Comparison of ENCODE assay signal across 10 mouse cellular contexts in genomic region chr12:53124131-53124530, GRCm38 (mm10).
A peak's percentile ranks its signal among the peaks of the same experiment; 100 is the strongest.
DNase-seq lines count a peak whose midpoint lies in the region; ATAC-seq and TF ChIP-seq lines count a peak whose summit lies in the region.
"Had no signal": no experiment of that assay in that cellular context is flagged by ENCODE, and none has a peak within 500 bp of the region (broad histone marks: within the 10 kb centered on the region; RNA-seq: fewer than 3 reads in every experiment).

No protein-coding gene starts in this region.

- H3K9ac ChIP-seq in lung, postnatal 0 days (replicated peaks; ENCODE audit: low read depth) = no peak overlapping the region

- no peaks in the 10 kb centered on the region for H3K36me3 ChIP-seq in lung, postnatal 0 days (ENCODE audit: insufficient read depth, low read length)

- H3K4me1 ChIP-seq in lung, postnatal 0 days (ENCODE audit: insufficient read depth, low read depth, low read length) = no peaks in the 10 kb centered on the region
- H3K4me1 ChIP-seq: megakaryocyte, embryonic 14.5 days had no signal

- no peaks in the 10 kb centered on the region for H3K27me3 ChIP-seq in lung, postnatal 0 days (replicated peaks; ENCODE audit: insufficient read depth, low read length)
- H3K27me3 ChIP-seq: megakaryocyte, embryonic 14.5 days had no signal

- no peak overlapping the region for H3K27ac ChIP-seq in lung, postnatal 0 days (ENCODE audit: low read length)

- no peak overlapping the region; the same call in 1 of the 2 replicates for H3K4me2 ChIP-seq in lung, postnatal 0 days (replicated peaks; ENCODE audit: low read depth, low read length)

- no peak for ATAC-seq in lung, postnatal 0 days
- no peak for ATAC-seq in CD4-positive, CD25-positive, alpha-beta regulatory T cell, adult 4 months

- WGBS in lung, postnatal 0 days = 34% methylated on average over 7 of the region's 7 CpGs

- no peaks in the 10 kb centered on the region for H3K9me3 ChIP-seq in lung, postnatal 0 days (ENCODE audit: low read length)

- DNase-seq in left cerebral cortex, adult 11 months (ENCODE audit: low spot score) = peak; percentile 29
- DNase-seq in left cerebral cortex, postnatal 36 days (ENCODE audit: low spot score in 2 of 2) = no peak
- peak; percentile 22 to 26 for DNase-seq in frontal cortex, postnatal 10 days (ENCODE audit: low spot score in 2 of 2)
- peak; percentile 12 to 14 for DNase-seq in kidney, adult 8-10 months
- DNase-seq in lung, postnatal 0 days (ENCODE audit: low spot score) = peak; percentile 58
- no peak for DNase-seq in embryo, embryonic 10 days (ENCODE audit: low spot score)
- no peak for DNase-seq in spleen, adult 18-20 months

- intact Hi-C loops in left cerebral cortex, postnatal 36 days (cut with DNase I) = loop anchor here (5.0 kb wide), 1 partner anchor 82 kb away; no protein-coding TSS in a partner anchor

- TF ChIP-seq CTCF in lung, postnatal 0 days (IDR thresholded peaks at IDR 0.05) = no peak

- no peak for TF ChIP-seq EP300 in lung, postnatal 0 days (IDR thresholded peaks at IDR 0.05)

- 0 out of 2 replicates have a peak overlapping the region, but pooled peaks have one; percentile 5 for H3K4me3 ChIP-seq in lung, postnatal 0 days (ENCODE audit: low read depth, low read length)
- H3K4me3 ChIP-seq: erythroblast, embryonic 14.5 days; megakaryocyte, embryonic 14.5 days had no signal

Comparison
In these comparisons a context has a peak if more than half of its experiments do, and no peak if none do; other contexts are left out.
1. DNase-seq: peak in left cerebral cortex, adult 11 months (single experiment), frontal cortex, postnatal 10 days (2 of 2), kidney, adult 8-10 months (2 of 2) and lung, postnatal 0 days (single experiment); none in left cerebral cortex, postnatal 36 days (0 of 2), embryo, embryonic 10 days (single experiment) and spleen, adult 18-20 months (0 of 2).